Mouse (Mus musculus) embryonic facial prominence, embryonic 13.5 days (tissue): Measurements from ENCODE around the gene Slc31a1. TPM values are rescaled to one million over a fixed set of nuclear protein-coding genes. Genes with fewer than 3 reads are reported as not detected.
A peak's percentile ranks its signal among the peaks of the same experiment; 100 is the strongest.

Source experiments
- ATAC-seq: fragments of 200-750 bp; cut with Nextera tagmentation; 2 replicates; pipeline ENCODE4 v1.8.0; 2017; ENCODE audit warnings: low read depth; ENCODE audit not compliant: insufficient number of reproducible peaks, insufficient read depth, low FRiP score, low TSS enrichment
- H3K27ac ChIP-seq: fragments of 300-500 bp; sonication (generic); 2 replicates; pipeline ENCODE4 v1.5.1; 2015; ENCODE audit warnings: moderate library complexity, mild to moderate bottlenecking, inconsistent platforms
- H3K27me3 ChIP-seq: fragments of 300-500 bp; sonication (generic); 2 replicates; pipeline ENCODE4 v1.6.1; 2015; ENCODE audit warnings: mild to moderate bottlenecking, inconsistent platforms
- H3K36me3 ChIP-seq: fragments of 300-500 bp; sonication (generic); 2 replicates; pipeline ENCODE4 v1.6.1; 2015; ENCODE audit warnings: mild to moderate bottlenecking, inconsistent platforms
- H3K4me1 ChIP-seq: fragments of 300-500 bp; sonication (generic); 2 replicates; pipeline ENCODE4 v1.6.1; 2015; ENCODE audit warnings: inconsistent platforms
- H3K4me2 ChIP-seq: fragments of 300-500 bp; sonication (generic); 2 replicates; pipeline ENCODE4 v1.6.1; 2015; ENCODE audit warnings: moderate library complexity, mild to moderate bottlenecking, inconsistent platforms
- H3K4me3 ChIP-seq: fragments of 300-500 bp; sonication (generic); 2 replicates; pipeline ENCODE4 v1.5.1; 2015; ENCODE audit warnings: mild to moderate bottlenecking, inconsistent platforms
- H3K9ac ChIP-seq: fragments of 300-500 bp; sonication (generic); 2 replicates; pipeline ENCODE4 v1.6.1; 2015; ENCODE audit warnings: mild to moderate bottlenecking, inconsistent platforms
- H3K9me3 ChIP-seq: fragments of 300-500 bp; sonication (generic); 2 replicates; pipeline ENCODE4 v1.6.1; 2016; ENCODE audit warnings: inconsistent platforms
- WGBS: fragments of 180-500 bp; shearing (Covaris S2); methylation state at CpG from one replicate; pipeline ENCODE4 v1.1.7; 2015; ENCODE audit warnings: mixed read lengths; 5-methylcytosine and 5-hydroxymethylcytosine counted together
- polyA plus RNA-seq: library from polyadenylated mRNA; unstranded; fragments of >200 nt; fragmentation: Nextera tagmentation; extraction: Ambion mirVana; gene quantifications from 2 replicates; pipeline ENCODE4 v1.2.1, GENCODE M21; 2015

The Slc31a1 gene
- polyA plus RNA-seq, 1 experiment from 2014 or later: 42.8 TPM

- Histone ChIP-seq H3K4me1 (peaks cover 20% of the 10 kb centered on the region), H3K9ac (peak overlapping the region; percentile 94; the same call in 1 of the 2 replicates), H3K27ac (no peak overlapping the region), H3K27me3 (no peaks in the 10 kb centered on the region), H3K36me3 (peaks cover 42% of the 10 kb centered on the region), H3K9me3 (no peaks in the 10 kb centered on the region), H3K4me2 (peak overlapping the region; percentile 64), H3K4me3 (peak overlapping the region; percentile 85)
- 79% methylated on average over 2 of the region's 2 CpGs for WGBS
- no peak for ATAC-seq
Observed at GRCm38 (mm10) chr4:62410325-62410724, 49.8 kb downstream of the Slc31a1 start.

- WGBS: 95% methylated on average over 10 of the region's 10 CpGs
- Histone ChIP-seq H3K36me3 (peaks cover 55% of the 10 kb centered on the region), H3K27me3 (no peaks in the 10 kb centered on the region), H3K27ac (no peak overlapping the region), H3K4me2 (no peak overlapping the region), H3K4me3 (no peak overlapping the region), H3K9me3 (no peaks in the 10 kb centered on the region), H3K9ac (no peak overlapping the region), H3K4me1 (peaks cover 15% of the 10 kb centered on the region)
- ATAC-seq: no peak
Observed at GRCm38 (mm10) chr4:62411606-62412005, 51.1 kb downstream of the Slc31a1 start.

GRCm38 (mm10) chr4:62418448-62418847 lies 57.9 kb downstream of the Slc31a1 start:
- Histone ChIP-seq H3K27me3 (no peaks in the 10 kb centered on the region), H3K4me3 (no peak overlapping the region), H3K9me3 (no peaks in the 10 kb centered on the region), H3K27ac (no peak overlapping the region), H3K4me2 (no peak overlapping the region), H3K4me1 (no peaks in the 10 kb centered on the region), H3K36me3 (peaks cover 100% of the 10 kb centered on the region), H3K9ac (no peak overlapping the region)
- no peak for ATAC-seq
- 89% methylated on average over 8 of the region's 8 CpGs for WGBS

- Histone ChIP-seq H3K9me3 (no peaks in the 10 kb centered on the region), H3K4me3 (no peak overlapping the region), H3K4me1 (no peaks in the 10 kb centered on the region), H3K27me3 (no peaks in the 10 kb centered on the region), H3K9ac (no peak overlapping the region), H3K27ac (no peak overlapping the region), H3K4me2 (no peak overlapping the region), H3K36me3 (peaks cover 100% of the 10 kb centered on the region)
- 96% methylated on average over 6 of the region's 6 CpGs for WGBS
- no peak for ATAC-seq
Observed at GRCm38 (mm10) chr4:62419091-62419490, 58.6 kb downstream of the Slc31a1 start.

GRCm38 (mm10) chr4:62425891-62426290 lies 65.4 kb downstream of the Slc31a1 start:
- no peak overlapping the region for H3K4me3 ChIP-seq
- no peaks in the 10 kb centered on the region for H3K27me3 ChIP-seq
- H3K9me3 ChIP-seq: no peaks in the 10 kb centered on the region
- H3K4me1 ChIP-seq: no peaks in the 10 kb centered on the region
- H3K36me3 ChIP-seq: peaks cover 50% of the 10 kb centered on the region
- no peak overlapping the region for H3K27ac ChIP-seq
- no peak overlapping the region for H3K9ac ChIP-seq
- 89% methylated on average over 4 of the region's 4 CpGs for WGBS
- H3K4me2 ChIP-seq: no peak overlapping the region
- no peak for ATAC-seq

- H3K4me3 ChIP-seq: no peak overlapping the region
- no peaks in the 10 kb centered on the region for H3K9me3 ChIP-seq
- H3K4me1 ChIP-seq: no peaks in the 10 kb centered on the region
- no peak overlapping the region for H3K9ac ChIP-seq
- H3K27me3 ChIP-seq: no peaks in the 10 kb centered on the region
- peaks cover 27% of the 10 kb centered on the region for H3K36me3 ChIP-seq
- no peak overlapping the region for H3K27ac ChIP-seq
- H3K4me2 ChIP-seq: no peak overlapping the region
- ATAC-seq: 0 out of 2 replicates have a peak, but pooled peaks have one; percentile 10
- 80% methylated on average over 17 of the region's 17 CpGs for WGBS
Observed at GRCm38 (mm10) chr4:62427978-62428758, 67.6 kb downstream of the Slc31a1 start.

- H3K9ac ChIP-seq: no peak overlapping the region
- no peaks in the 10 kb centered on the region for H3K27me3 ChIP-seq
- H3K9me3 ChIP-seq: no peaks in the 10 kb centered on the region
- no peak for ATAC-seq
- no peak overlapping the region for H3K4me3 ChIP-seq
- H3K4me2 ChIP-seq: no peak overlapping the region
- 86% methylated on average over 9 of the region's 9 CpGs for WGBS
- no peak overlapping the region for H3K27ac ChIP-seq
- no peaks in the 10 kb centered on the region for H3K4me1 ChIP-seq
- H3K36me3 ChIP-seq: peaks cover 14% of the 10 kb centered on the region
Observed at GRCm38 (mm10) chr4:62429616-62430015, 69.1 kb downstream of the Slc31a1 start.

- peaks cover 5% of the 10 kb centered on the region for H3K36me3 ChIP-seq
- H3K9ac ChIP-seq: no peak overlapping the region
- H3K27me3 ChIP-seq: no peaks in the 10 kb centered on the region
- H3K4me1 ChIP-seq: no peaks in the 10 kb centered on the region
- no peak overlapping the region for H3K27ac ChIP-seq
- H3K9me3 ChIP-seq: no peaks in the 10 kb centered on the region
- no peak overlapping the region for H3K4me3 ChIP-seq
- no peak overlapping the region for H3K4me2 ChIP-seq
- no peak for ATAC-seq
Observed at GRCm38 (mm10) chr4:62430678-62431077, 70.2 kb downstream of the Slc31a1 start.

- H3K4me3 ChIP-seq: no peak overlapping the region
- no peaks in the 10 kb centered on the region for H3K9me3 ChIP-seq
- no peak overlapping the region for H3K27ac ChIP-seq
- no peak overlapping the region for H3K4me2 ChIP-seq
- no peaks in the 10 kb centered on the region for H3K4me1 ChIP-seq
- 84% methylated on average over 4 of the region's 4 CpGs for WGBS
- H3K9ac ChIP-seq: no peak overlapping the region
- ATAC-seq: no peak
- H3K36me3 ChIP-seq: no peaks in the 10 kb centered on the region
- H3K27me3 ChIP-seq: no peaks in the 10 kb centered on the region
Observed at GRCm38 (mm10) chr4:62431522-62431921, 71.0 kb downstream of the Slc31a1 start.

GRCm38 (mm10) chr4:62433939-62434870 lies 73.7 kb downstream of the Slc31a1 start:
- H3K9ac ChIP-seq: no peak overlapping the region
- 81% methylated on average over 7 of the region's 7 CpGs for WGBS
- H3K27me3 ChIP-seq: no peaks in the 10 kb centered on the region

GRCm38 (mm10) chr4:62435081-62435480 lies 74.6 kb downstream of the Slc31a1 start, which contains the start of gene Rnf183:
Gene Rnf183 (minus strand): TSS chr4:62435252.
- WGBS: 77% methylated on average over 6 of the region's 6 CpGs

More at GRCm38 (mm10) chr4:62433939-62434870, 73.7 kb downstream of the Slc31a1 start:
- ATAC-seq: no peak
- Histone ChIP-seq H3K4me3 (no peak overlapping the region), H3K36me3 (no peaks in the 10 kb centered on the region), H3K4me2 (no peak overlapping the region), H3K9me3 (no peaks in the 10 kb centered on the region), H3K27ac (no peak overlapping the region), H3K4me1 (no peaks in the 10 kb centered on the region)

More at GRCm38 (mm10) chr4:62435081-62435480, 74.6 kb downstream of the Slc31a1 start, which contains the start of gene Rnf183:
- Histone ChIP-seq H3K9me3 (no peaks in the 10 kb centered on the region), H3K27me3 (no peaks in the 10 kb centered on the region), H3K27ac (no peak within 1 kb of the TSS), H3K4me3 (no peak within 1 kb of the TSS), H3K9ac (no peak within 1 kb of the TSS), H3K36me3 (no peaks in the 10 kb centered on the region), H3K4me1 (no peaks in the 10 kb centered on the region), H3K4me2 (no peak within 1 kb of the TSS)
- no peak for ATAC-seq
